Mouse (Mus musculus) liver, embryonic 13.5 days (tissue): ENCODE measurements around the gene Dhx33. TPM values are rescaled to one million over a fixed set of nuclear protein-coding genes. Genes with fewer than 3 reads are reported as not detected.

Source experiments
- ATAC-seq: fragments of 200-750 bp; cut with Nextera tagmentation; 2 replicates; pipeline ENCODE4 v1.8.0; 2017; ENCODE audit warnings: low read depth, mild to moderate bottlenecking, moderate number of reproducible peaks, moderate library complexity
- DNase-seq: peaks from one replicate; pipeline ENCODE4 v3.0.0; 2022
- H3K27ac ChIP-seq: fragments of 300-500 bp; sonication (generic); 2 replicates; pipeline ENCODE4 v1.5.1; 2015; ENCODE audit warnings: moderate library complexity, mild to moderate bottlenecking, inconsistent platforms
- H3K27me3 ChIP-seq: fragments of 300-500 bp; sonication (generic); 2 replicates; pipeline ENCODE4 v1.6.1; 2015; ENCODE audit warnings: mild to moderate bottlenecking, inconsistent platforms
- H3K36me3 ChIP-seq: fragments of 300-500 bp; sonication (generic); 2 replicates; pipeline ENCODE4 v1.6.1; 2015; ENCODE audit warnings: mild to moderate bottlenecking, inconsistent platforms
- H3K4me1 ChIP-seq: fragments of 300-500 bp; sonication (generic); replicated peaks from 2 replicates; pipeline ENCODE4 v1.6.1; 2015; ENCODE audit warnings: inconsistent platforms
- H3K4me2 ChIP-seq: fragments of 300-500 bp; sonication (generic); 2 replicates; pipeline ENCODE4 v1.6.1; 2015; ENCODE audit warnings: inconsistent platforms, mild to moderate bottlenecking, moderate library complexity
- H3K4me3 ChIP-seq: fragments of 300-500 bp; sonication (generic); replicated peaks from 2 replicates; pipeline ENCODE4 v1.5.1; 2015; ENCODE audit warnings: mild to moderate bottlenecking, inconsistent platforms
- H3K9ac ChIP-seq: fragments of 300-500 bp; sonication (generic); 2 replicates; pipeline ENCODE4 v1.6.1; 2015; ENCODE audit warnings: mild to moderate bottlenecking, inconsistent platforms
- H3K9me3 ChIP-seq: fragments of 300-500 bp; sonication (generic); replicated peaks from 2 replicates; pipeline ENCODE4 v1.6.1; 2016; ENCODE audit warnings: inconsistent platforms
- WGBS: fragments of 180-500 bp; shearing (Covaris S2); methylation state at CpG from one replicate; pipeline ENCODE4 v1.1.7; 2015; ENCODE audit not compliant: insufficient replicate concordance; 5-methylcytosine and 5-hydroxymethylcytosine counted together
- polyA plus RNA-seq: library from polyadenylated mRNA; unstranded; fragments of >200 nt; fragmentation: Nextera tagmentation; extraction: Ambion mirVana; gene quantifications from 2 replicates; pipeline ENCODE4 v1.2.1, GENCODE M21; 2015

Dhx33 gene
- polyA plus RNA-seq = 7.5 and 10.2 TPM in 2 replicates

- DNase-seq = peak; percentile 91
- Histone ChIP-seq H3K4me1 (peaks cover 31% of the 10 kb centered on the region), H3K4me2 (peak within 1 kb of the TSS; percentile 90), H3K36me3 (peaks cover 25% of the 10 kb centered on the region), H3K4me3 (peak within 1 kb of the TSS; percentile 96), H3K9ac (peak within 1 kb of the TSS; percentile 86), H3K9me3 (no peaks in the 10 kb centered on the region), H3K27ac (peak within 1 kb of the TSS; percentile 77), H3K27me3 (no peaks in the 10 kb centered on the region)
- ATAC-seq = peak; percentile 91
- WGBS = under 1% methylated on average over 35 of the region's 35 CpGs
Measured at GRCm38 (mm10) chr11:71004316-71004773, at the start of gene Dhx33. TSS of gene Dhx33 (minus strand) at chr11:71004437.

GRCm38 (mm10) chr11:71052554-71052953, 48.3 kb upstream of the Dhx33 start:
- no peak overlapping the region for H3K4me2 ChIP-seq
- ATAC-seq (no peak), DNase-seq (no peak)
- no peaks in the 10 kb centered on the region for H3K27me3 ChIP-seq
- no peak overlapping the region for H3K4me3 ChIP-seq
- no peaks in the 10 kb centered on the region for H3K9me3 ChIP-seq
- H3K4me1 ChIP-seq = no peaks in the 10 kb centered on the region
- WGBS = 10% methylated on average over 1 of the region's 1 CpGs
- H3K27ac ChIP-seq = no peak overlapping the region
- no peaks in the 10 kb centered on the region for H3K36me3 ChIP-seq
- H3K9ac ChIP-seq = no peak overlapping the region

GRCm38 (mm10) chr11:71039526-71040298, 35.5 kb upstream of the Dhx33 start:
- H3K4me1 ChIP-seq = no peaks in the 10 kb centered on the region
- 88% methylated on average over 5 of the region's 5 CpGs for WGBS
- H3K27ac ChIP-seq = no peak overlapping the region
- 0 out of 2 replicates have a peak, but pooled peaks cover 2% of the 10 kb centered on the region for H3K9me3 ChIP-seq
- DNase-seq (no peak), ATAC-seq (no peak)
- no peak overlapping the region for H3K4me2 ChIP-seq
- no peaks in the 10 kb centered on the region for H3K36me3 ChIP-seq
- H3K4me3 ChIP-seq = no peak overlapping the region
- no peaks in the 10 kb centered on the region; the same call in 1 of the 2 replicates for H3K27me3 ChIP-seq
- H3K9ac ChIP-seq = no peak overlapping the region

GRCm38 (mm10) chr11:71033163-71033761, 29.0 kb upstream of the Dhx33 start, which contains the start of gene 6330403K07Rik:
TSS of gene 6330403K07Rik (minus strand) at chr11:71033513.
- WGBS = 2% methylated on average over 28 of the region's 31 CpGs
- Histone ChIP-seq H3K4me2 (peak within 1 kb of the TSS; percentile 49), H3K27me3 (peaks cover 26% of the 10 kb centered on the region), H3K36me3 (peaks cover 9% of the 10 kb centered on the region), H3K27ac (no peak within 1 kb of the TSS), H3K9me3 (no peaks in the 10 kb centered on the region), H3K9ac (peak within 1 kb of the TSS; percentile 29), H3K4me3 (peak within 1 kb of the TSS; percentile 45), H3K4me1 (peaks cover 11% of the 10 kb centered on the region)
- DNase-seq (no peak), ATAC-seq (no peak)

GRCm38 (mm10) chr11:71032491-71033162, 28.4 kb upstream of the Dhx33 start:
- peaks cover 26% of the 10 kb centered on the region for H3K27me3 ChIP-seq
- no peak overlapping the region for H3K27ac ChIP-seq
- ATAC-seq (no peak), DNase-seq (no peak)
- H3K9me3 ChIP-seq = no peaks in the 10 kb centered on the region
- peaks cover 11% of the 10 kb centered on the region for H3K4me1 ChIP-seq
- peak overlapping the region; percentile 49 for H3K4me2 ChIP-seq
- peaks cover 16% of the 10 kb centered on the region for H3K36me3 ChIP-seq
- H3K4me3 ChIP-seq = peak overlapping the region; percentile 45
- WGBS = 21% methylated on average over 26 of the region's 26 CpGs
- no peak overlapping the region; the same call in 1 of the 2 replicates for H3K9ac ChIP-seq

- Histone ChIP-seq H3K4me3 (peak overlapping the region; percentile 45), H3K4me2 (no peak overlapping the region), H3K9ac (no peak overlapping the region)
Measured at GRCm38 (mm10) chr11:71032070-71032469, 27.8 kb upstream of the Dhx33 start.

GRCm38 (mm10) chr11:71029403-71030118, 25.3 kb upstream of the Dhx33 start:
- Histone ChIP-seq H3K27me3 (peaks cover 26% of the 10 kb centered on the region), H3K4me2 (no peak overlapping the region), H3K27ac (no peak overlapping the region), H3K9ac (no peak overlapping the region), H3K9me3 (no peaks in the 10 kb centered on the region), H3K4me1 (peaks cover 11% of the 10 kb centered on the region), H3K4me3 (no peak overlapping the region), H3K36me3 (peaks cover 46% of the 10 kb centered on the region)
- ATAC-seq (no peak), DNase-seq (no peak)
- WGBS = 66% methylated on average over 3 of the region's 3 CpGs

More at GRCm38 (mm10) chr11:71032070-71032469, 27.8 kb upstream of the Dhx33 start:
- WGBS = 45% methylated on average over 7 of the region's 7 CpGs
- peaks cover 11% of the 10 kb centered on the region for H3K4me1 ChIP-seq
- peaks cover 26% of the 10 kb centered on the region for H3K27me3 ChIP-seq
- ATAC-seq = no peak
- H3K36me3 ChIP-seq = peaks cover 21% of the 10 kb centered on the region
- H3K27ac ChIP-seq = no peak overlapping the region
- no peak for DNase-seq
- H3K9me3 ChIP-seq = no peaks in the 10 kb centered on the region

- 70% methylated on average over 3 of the region's 3 CpGs for WGBS
- H3K4me1 ChIP-seq = peaks cover 12% of the 10 kb centered on the region
- H3K36me3 ChIP-seq = peaks cover 57% of the 10 kb centered on the region
- no peak overlapping the region for H3K27ac ChIP-seq
- no peak overlapping the region for H3K9ac ChIP-seq
- peaks cover 20% of the 10 kb centered on the region for H3K27me3 ChIP-seq
- no peak for ATAC-seq
- H3K4me2 ChIP-seq = no peak overlapping the region
- no peak overlapping the region for H3K4me3 ChIP-seq
- H3K9me3 ChIP-seq = no peaks in the 10 kb centered on the region
- DNase-seq = no peak
Measured at GRCm38 (mm10) chr11:71028280-71028679, 24.0 kb upstream of the Dhx33 start.

- under 1% methylated on average over 70 of the region's 71 CpGs for WGBS
- peak within 1 kb of the TSS; percentile 93 for H3K27ac ChIP-seq
- peak; percentile 97 for ATAC-seq
- H3K9ac ChIP-seq = peak within 1 kb of the TSS; percentile 88
- H3K9me3 ChIP-seq = no peaks in the 10 kb centered on the region
- DNase-seq = peak; percentile 99
- peaks cover 53% of the 10 kb centered on the region for H3K4me1 ChIP-seq
- H3K4me2 ChIP-seq = peak within 1 kb of the TSS; percentile 89
- peak within 1 kb of the TSS; percentile 82 for H3K4me3 ChIP-seq
- peaks cover 29% of the 10 kb centered on the region for H3K36me3 ChIP-seq
- H3K27me3 ChIP-seq = no peaks in the 10 kb centered on the region
Measured at GRCm38 (mm10) chr11:71019201-71020068, 15.2 kb upstream of the Dhx33 start, which contains the start of the genes Mis12 and Derl2. TSS of gene Mis12 (plus strand) at chr11:71019611. TSS of gene Derl2 (minus strand) at chr11:71019841.
